Mouse (Mus musculus): ENCODE data around the gene Nkx2-5. TPM values are rescaled to one million over a fixed set of nuclear protein-coding genes. Genes with fewer than 3 reads are reported as not detected.

Nkx2-5 gene
- polyA plus RNA-seq, 1 experiment: not detected

DNA sequence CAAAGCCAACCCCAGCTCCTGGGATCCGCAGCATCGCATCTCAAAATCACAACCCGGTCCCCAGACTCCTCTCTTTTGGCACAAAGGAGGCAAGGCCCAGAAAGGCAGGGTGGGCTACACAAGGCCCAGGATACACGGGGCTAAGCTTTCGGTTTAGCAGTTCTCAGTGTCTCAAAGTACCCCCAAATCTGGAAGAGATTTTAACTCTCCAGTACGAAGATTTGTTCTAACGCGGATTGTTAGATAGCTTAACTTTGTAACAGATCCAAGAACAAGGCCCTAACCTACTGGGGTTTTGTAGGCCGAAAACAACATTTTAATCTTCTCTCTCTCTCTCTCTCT, 4.4 kb downstream of the Nkx2-5 start:
- H3K4me1 ChIP-seq (ENCODE audit: control insufficient read depth, insufficient read depth, low read length): peaks cover 8% of the 10 kb centered on the region; the same call in 1 of the 2 replicates
- H3K4me3 ChIP-seq (ENCODE audit: insufficient read depth, low read depth, low read length): no peak overlapping the region
- H3K27ac ChIP-seq (ENCODE audit: insufficient read depth, low read depth, low read length): no peak overlapping the region
- TF ChIP-seq CTCF (IDR thresholded peaks at IDR 0.05; ENCODE audit: insufficient read depth, low read depth, low read length): no peak
- TF ChIP-seq POLR2A (IDR thresholded peaks at IDR 0.05; ENCODE audit: insufficient read depth, low read depth, low read length): no peak
- WGBS: 11% methylated on average over 9 of the region's 9 CpGs

DNA sequence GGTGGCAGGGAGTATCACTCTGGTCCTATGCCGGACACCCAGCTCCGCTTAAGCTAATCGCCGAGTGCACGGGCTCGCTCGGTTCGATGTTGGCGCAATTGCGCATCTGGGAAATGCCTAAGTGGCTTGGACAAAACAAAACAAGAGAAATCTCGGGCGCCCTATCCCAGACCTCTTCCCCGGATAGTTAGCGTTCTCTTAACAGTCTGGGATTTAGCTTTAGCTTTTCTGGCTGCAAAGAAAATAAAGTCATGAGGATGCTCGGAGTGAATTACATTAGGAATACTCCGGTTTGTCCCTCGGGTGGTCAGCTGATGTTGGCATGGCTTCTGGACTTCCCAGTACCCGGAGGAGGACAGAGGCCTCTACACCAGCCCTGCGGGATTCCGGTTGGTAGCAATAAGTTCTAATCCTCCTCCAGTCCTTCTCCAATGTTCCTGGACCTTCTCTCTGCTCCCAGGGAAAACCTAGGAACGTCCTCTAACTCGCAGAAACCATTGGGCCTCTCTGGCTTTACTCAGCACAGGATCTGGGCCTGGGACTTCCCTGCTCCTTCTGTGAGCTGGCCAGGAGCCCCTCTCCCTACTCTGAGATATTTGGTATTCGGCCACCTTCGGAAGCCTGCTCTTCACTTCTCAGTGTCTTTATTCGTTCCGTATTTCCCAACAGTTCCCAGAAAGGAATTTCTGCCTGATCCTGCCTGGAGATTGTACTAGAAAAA, 4.9 kb downstream of the Nkx2-5 start:
- Histone ChIP-seq H3K4me1 (ENCODE audit: control insufficient read depth, insufficient read depth, low read length) (peaks cover 8% of the 10 kb centered on the region; the same call in 1 of the 2 replicates), H3K4me3 (ENCODE audit: insufficient read depth, low read depth, low read length) (no peak overlapping the region), H3K27ac (ENCODE audit: insufficient read depth, low read depth, low read length) (no peak overlapping the region)
- WGBS: 3% methylated on average over 26 of the region's 26 CpGs
- TF ChIP-seq POLR2A (IDR thresholded peaks at IDR 0.05; ENCODE audit: insufficient read depth, low read depth, low read length): no peak
- TF ChIP-seq CTCF (IDR thresholded peaks at IDR 0.05; ENCODE audit: insufficient read depth, low read depth, low read length): no peak

DNA sequence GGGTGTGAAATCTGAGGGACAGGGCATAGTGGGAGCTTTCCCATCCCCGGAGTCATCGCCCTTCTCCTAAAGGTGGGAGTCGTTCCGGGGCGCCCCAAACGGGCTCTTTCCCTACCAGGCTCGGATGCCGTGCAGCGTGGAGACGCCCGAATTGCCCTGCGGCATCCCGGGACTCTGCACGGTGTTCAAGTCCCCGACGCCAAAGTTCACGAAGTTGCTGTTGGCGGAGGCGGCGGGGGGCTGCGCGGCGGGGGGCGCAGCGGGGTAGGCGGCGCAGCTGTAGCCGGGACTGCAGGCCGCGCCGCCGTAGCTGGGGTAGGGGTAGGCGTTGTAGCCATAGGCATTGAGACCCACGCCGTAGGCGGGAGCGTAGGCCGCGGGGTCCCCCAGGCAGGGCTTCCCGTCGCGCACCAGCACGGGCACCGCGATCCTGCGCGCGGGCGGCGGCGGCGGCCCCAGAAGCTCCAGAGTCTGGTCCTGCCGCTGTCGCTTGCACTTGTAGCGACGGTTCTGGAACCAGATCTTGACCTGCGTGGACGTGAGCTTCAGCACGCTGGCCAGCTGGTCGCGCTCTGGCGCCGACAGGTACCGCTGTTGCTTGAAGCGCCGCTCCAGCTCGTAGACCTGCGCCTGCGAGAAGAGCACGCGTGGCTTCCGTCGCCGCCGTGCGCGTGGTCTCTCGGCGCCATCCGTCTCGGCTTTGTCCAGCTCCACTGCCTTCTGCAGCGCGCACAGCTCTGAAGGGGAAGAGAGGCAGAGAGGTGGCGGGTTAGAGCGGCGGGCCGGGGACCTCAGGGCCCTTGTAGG, 5.7 kb downstream of the Nkx2-5 start:
- Histone ChIP-seq H3K4me1 (ENCODE audit: control insufficient read depth, insufficient read depth, low read length) (peaks cover 5% of the 10 kb centered on the region; the same call in 1 of the 2 replicates), H3K4me3 (ENCODE audit: insufficient read depth, low read depth, low read length) (no peak overlapping the region), H3K27ac (ENCODE audit: insufficient read depth, low read depth, low read length) (no peak overlapping the region)
- TF ChIP-seq CTCF (IDR thresholded peaks at IDR 0.05; ENCODE audit: insufficient read depth, low read depth, low read length) (no peak), POLR2A (IDR thresholded peaks at IDR 0.05; ENCODE audit: insufficient read depth, low read depth, low read length) (no peak)
- WGBS: 1% methylated on average over 87 of the region's 87 CpGs

DNA sequence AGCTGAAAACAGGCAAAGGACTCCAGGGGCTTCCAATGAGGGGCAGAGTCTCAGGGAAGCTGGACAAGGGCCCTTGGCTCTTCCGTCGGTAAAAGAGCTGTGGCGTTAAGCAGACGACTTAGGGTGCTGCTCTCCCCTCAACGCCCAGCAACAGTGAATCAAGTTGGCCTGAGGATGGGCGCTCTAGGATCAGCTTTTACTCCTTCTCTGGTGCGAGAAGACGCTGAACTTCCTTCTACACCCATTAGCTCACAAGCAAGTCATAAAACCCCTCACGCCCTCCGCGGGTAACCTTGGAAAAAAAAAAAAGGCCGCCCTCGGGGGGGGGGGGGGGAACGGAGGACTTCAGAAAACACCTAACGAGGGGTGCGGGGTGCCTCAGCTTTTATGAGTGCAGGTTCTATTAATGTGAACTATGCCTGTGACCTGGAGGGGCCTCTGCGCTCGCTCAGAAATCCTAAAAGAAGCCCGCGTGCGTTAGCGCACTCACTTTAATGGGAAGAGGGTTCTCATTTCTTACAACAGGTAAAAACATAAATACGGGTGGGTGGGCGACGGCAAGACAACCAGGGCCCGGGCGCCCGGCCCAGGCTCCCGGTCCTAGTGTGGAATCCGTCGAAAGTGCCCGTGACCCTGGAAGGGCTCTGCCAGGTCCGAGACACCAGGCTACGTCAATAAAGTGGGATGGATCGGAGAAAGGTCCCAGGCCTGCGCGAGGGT, 6.5 kb downstream of the Nkx2-5 start:
- Histone ChIP-seq H3K4me3 (ENCODE audit: insufficient read depth, low read depth, low read length) (no peak overlapping the region), H3K27ac (ENCODE audit: insufficient read depth, low read depth, low read length) (no peak overlapping the region), H3K4me1 (ENCODE audit: control insufficient read depth, insufficient read depth, low read length) (peaks cover 5% of the 10 kb centered on the region; the same call in 1 of the 2 replicates)
- 2% methylated on average over 37 of the region's 37 CpGs for WGBS
- TF ChIP-seq CTCF (IDR thresholded peaks at IDR 0.05; ENCODE audit: insufficient read depth, low read depth, low read length): no peak
- TF ChIP-seq POLR2A (IDR thresholded peaks at IDR 0.05; ENCODE audit: insufficient read depth, low read depth, low read length): no peak

DNA sequence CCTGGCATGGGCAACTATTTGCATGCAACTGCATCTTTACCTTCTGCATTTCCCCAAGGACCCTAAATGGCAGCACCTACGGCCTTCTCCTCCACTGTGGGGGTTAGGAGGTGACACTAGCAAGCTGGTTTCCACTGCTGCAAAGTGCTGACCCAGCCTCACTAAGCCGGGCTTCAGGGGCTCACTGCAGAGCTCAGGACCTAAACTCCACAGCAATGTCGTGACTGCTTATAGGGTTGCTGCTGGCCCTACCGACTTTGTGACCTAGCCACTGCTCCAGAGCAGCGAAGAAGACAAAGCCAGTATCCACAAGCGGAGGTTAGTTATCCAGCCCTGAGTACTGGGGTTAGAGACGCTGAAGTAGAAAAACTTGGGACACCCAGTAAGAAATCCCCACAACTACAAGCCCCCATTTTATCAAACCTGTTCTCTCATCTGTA, 7.2 kb downstream of the Nkx2-5 start:
- Histone ChIP-seq H3K4me3 (ENCODE audit: insufficient read depth, low read depth, low read length) (no peak overlapping the region), H3K27ac (ENCODE audit: insufficient read depth, low read depth, low read length) (no peak overlapping the region), H3K4me1 (ENCODE audit: control insufficient read depth, insufficient read depth, low read length) (peaks cover 5% of the 10 kb centered on the region; the same call in 1 of the 2 replicates)
- TF ChIP-seq CTCF (IDR thresholded peaks at IDR 0.05; ENCODE audit: insufficient read depth, low read depth, low read length) (no peak), POLR2A (IDR thresholded peaks at IDR 0.05; ENCODE audit: insufficient read depth, low read depth, low read length) (no peak)
- WGBS: 4% methylated on average over 7 of the region's 7 CpGs

DNA sequence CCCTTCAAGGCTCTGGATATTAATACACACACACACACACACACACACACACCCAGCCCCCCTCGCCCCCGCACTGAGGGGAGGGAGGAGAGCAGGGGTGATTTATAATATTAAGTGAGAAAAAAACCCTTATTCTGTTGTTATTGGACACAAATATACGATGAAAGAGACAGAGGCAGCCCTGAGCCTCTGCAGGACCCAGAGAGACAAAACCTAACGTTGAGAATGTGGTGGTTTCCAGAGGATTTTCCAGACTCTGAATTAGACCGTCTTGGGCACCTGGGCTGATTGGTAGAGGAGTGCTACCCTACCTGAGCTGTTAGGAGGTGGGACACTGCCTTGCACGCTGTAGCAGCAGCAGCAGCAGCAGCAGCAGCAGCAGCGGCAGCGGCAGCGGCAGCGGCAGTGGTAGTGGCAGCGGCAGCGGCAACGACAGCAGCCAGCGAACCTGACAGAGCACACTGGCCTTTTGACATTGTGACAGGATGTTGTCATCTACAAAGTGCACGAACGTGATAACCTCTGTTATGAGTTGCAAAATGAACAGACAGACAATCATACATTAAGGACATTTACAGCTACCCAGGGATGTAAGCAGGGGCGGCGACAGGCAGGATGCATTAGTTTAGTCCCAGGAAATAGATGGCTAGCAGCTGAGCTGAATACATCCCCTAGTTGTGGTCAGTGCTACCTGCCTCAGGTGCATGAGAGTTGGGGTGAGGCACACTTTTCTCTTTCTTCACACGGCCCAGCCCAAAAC, 7.8 kb downstream of the Nkx2-5 start:
- 6% methylated on average over 19 of the region's 19 CpGs for WGBS
- Histone ChIP-seq H3K27ac (ENCODE audit: insufficient read depth, low read depth, low read length) (no peak overlapping the region), H3K4me1 (ENCODE audit: control insufficient read depth, insufficient read depth, low read length) (peaks cover 5% of the 10 kb centered on the region; the same call in 1 of the 2 replicates), H3K4me3 (ENCODE audit: insufficient read depth, low read depth, low read length) (no peak overlapping the region)
- TF ChIP-seq POLR2A (IDR thresholded peaks at IDR 0.05; ENCODE audit: insufficient read depth, low read depth, low read length): no peak
- no peak for TF ChIP-seq CTCF (IDR thresholded peaks at IDR 0.05; ENCODE audit: insufficient read depth, low read depth, low read length)

DNA sequence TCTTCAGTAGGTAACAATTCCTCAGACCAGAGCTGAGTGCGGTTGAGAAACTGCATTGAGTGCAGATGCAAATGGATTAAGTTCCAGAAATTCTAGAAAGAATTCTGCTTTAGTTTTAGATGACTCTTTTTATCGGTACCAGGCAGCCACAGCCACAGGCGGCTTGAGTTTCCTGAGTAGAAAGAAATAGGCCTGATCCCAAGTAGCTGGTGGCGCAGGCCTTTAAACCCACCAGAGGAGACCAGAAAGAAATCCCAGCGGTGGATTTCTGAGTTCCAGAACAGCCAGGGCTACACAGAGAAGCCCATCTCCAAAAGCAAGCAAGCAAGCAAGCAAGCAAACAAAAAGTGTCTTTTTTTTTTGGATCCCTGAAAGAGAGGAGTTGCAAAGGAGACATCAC, 8.4 kb downstream of the Nkx2-5 start:
- TF ChIP-seq POLR2A (IDR thresholded peaks at IDR 0.05; ENCODE audit: insufficient read depth, low read depth, low read length) (no peak), CTCF (IDR thresholded peaks at IDR 0.05; ENCODE audit: insufficient read depth, low read depth, low read length) (no peak)

DNA sequence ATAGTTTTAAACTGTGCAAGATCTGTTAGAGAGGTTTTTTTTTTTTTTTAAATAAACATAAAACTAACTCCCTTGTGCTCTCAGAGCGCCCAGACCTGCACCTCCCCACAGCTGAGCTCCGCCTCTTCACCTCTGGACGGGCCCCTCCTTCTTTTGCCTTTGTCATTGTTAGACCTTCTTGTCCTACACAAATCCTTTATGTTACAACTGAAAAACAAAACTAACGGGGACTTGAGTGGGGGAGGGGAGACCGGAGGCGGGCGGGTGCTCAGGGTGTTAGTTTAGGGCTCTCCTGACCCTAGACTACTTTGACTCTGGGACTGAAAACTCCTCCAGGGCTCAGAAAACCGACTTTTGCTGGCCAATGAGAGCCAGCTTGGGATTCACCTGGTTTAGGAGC, 8.9 kb downstream of the Nkx2-5 start:
- TF ChIP-seq POLR2A (IDR thresholded peaks at IDR 0.05; ENCODE audit: insufficient read depth, low read depth, low read length) (no peak), CTCF (IDR thresholded peaks at IDR 0.05; ENCODE audit: insufficient read depth, low read depth, low read length) (no peak)
- 8% methylated on average over 8 of the region's 8 CpGs for WGBS
- peaks cover 5% of the 10 kb centered on the region; the same call in 1 of the 2 replicates for H3K4me1 ChIP-seq (ENCODE audit: control insufficient read depth, insufficient read depth, low read length)
- H3K4me3 ChIP-seq (ENCODE audit: insufficient read depth, low read depth, low read length): no peak overlapping the region
- H3K27ac ChIP-seq (ENCODE audit: insufficient read depth, low read depth, low read length): no peak overlapping the region

More for the DNA sequence above, 8.4 kb downstream of the Nkx2-5 start:
- Histone ChIP-seq H3K4me1 (ENCODE audit: control insufficient read depth, insufficient read depth, low read length) (peaks cover 5% of the 10 kb centered on the region; the same call in 1 of the 2 replicates), H3K4me3 (ENCODE audit: insufficient read depth, low read depth, low read length) (no peak overlapping the region), H3K27ac (ENCODE audit: insufficient read depth, low read depth, low read length) (no peak overlapping the region)
- WGBS: 32% methylated on average over 5 of the region's 5 CpGs
